16 mouse cellular contexts compared by ENCODE assay signal in the genomic region with DNA sequence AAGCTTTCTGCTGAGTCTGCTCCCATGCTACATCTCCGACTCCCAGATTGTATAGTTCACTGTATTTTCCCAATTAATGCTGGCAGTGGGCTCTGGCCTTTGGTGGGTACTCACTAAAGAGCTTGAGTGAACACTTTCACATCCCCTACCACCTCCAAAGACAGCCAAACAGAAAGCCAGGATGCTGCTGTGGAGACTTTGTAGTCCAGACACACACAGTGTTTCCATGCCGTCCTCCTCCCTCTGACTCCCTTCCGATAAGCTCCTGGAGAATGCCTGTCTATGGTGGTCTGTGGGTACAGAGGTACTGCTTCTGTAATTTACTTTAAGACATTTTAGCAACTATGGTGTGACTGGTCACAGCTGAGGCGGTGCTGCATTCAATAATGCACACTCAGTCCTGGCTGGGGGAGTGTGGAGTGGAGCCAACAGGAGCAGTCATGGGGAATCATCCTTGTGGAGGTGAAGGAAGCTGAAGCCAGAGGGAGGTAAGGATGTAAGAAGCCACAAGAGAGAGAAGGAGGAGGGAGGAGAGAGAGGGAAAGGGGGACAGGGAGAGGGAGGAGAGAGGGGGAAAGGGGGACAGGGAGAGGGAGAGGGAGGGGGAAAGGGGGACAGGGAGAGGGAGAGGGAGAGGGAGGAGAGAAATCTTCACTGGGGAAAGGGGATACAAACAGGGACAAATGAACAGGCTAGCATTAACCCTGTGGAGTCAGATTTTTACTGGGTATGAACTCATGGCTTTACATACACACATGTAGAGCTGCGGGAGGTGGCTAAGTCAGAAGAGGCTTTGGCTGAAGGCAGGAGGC. TPM values are rescaled to one million over a fixed set of nuclear protein-coding genes. Genes with fewer than 3 reads are reported as not detected.
DNase-seq lines count a peak whose midpoint lies in the region; ATAC-seq and TF ChIP-seq lines count a peak whose summit lies in the region.
"Had no signal": no experiment of that assay in that cellular context is flagged by ENCODE, and none has a peak within 500 bp of the region (broad histone marks: within the 10 kb centered on the region; RNA-seq: fewer than 3 reads in every experiment).

No protein-coding gene starts in this region.

- 87% methylated on average over 5 of the region's 5 CpGs for WGBS in kidney, embryonic 14.5 days
- 71% methylated on average over 5 of the region's 5 CpGs for WGBS in midbrain, embryonic 14.5 days
- 78% methylated on average over 5 of the region's 5 CpGs for WGBS in heart, adult 2 months

- TF ChIP-seq CTCF in Patski (IDR thresholded peaks at IDR 0.05) = no peak
- no peak for TF ChIP-seq CTCF in heart, adult 2 months (IDR thresholded peaks at IDR 0.05)

- H3K36me3 ChIP-seq in kidney, embryonic 14.5 days (ENCODE audit: control insufficient read depth, insufficient read depth, low read length) = no peaks in the 10 kb centered on the region
- H3K36me3 ChIP-seq in midbrain, embryonic 14.5 days (ENCODE audit: control insufficient read depth, insufficient read depth, low read length) = no peaks in the 10 kb centered on the region
- H3K36me3 ChIP-seq in heart, adult 2 months (ENCODE audit: control insufficient read depth, insufficient read depth, low read length) = no peaks in the 10 kb centered on the region
- H3K36me3 ChIP-seq: lung, embryonic 15.5 days had no signal

- POLR2A ChIA-PET in Patski (lab: Charles Lee) = no interaction called here

- H3K4me1 ChIP-seq in kidney, embryonic 14.5 days (ENCODE audit: control insufficient read depth, insufficient read depth, low read length) = no peaks in the 10 kb centered on the region
- H3K4me1 ChIP-seq in midbrain, embryonic 14.5 days (ENCODE audit: control insufficient read depth, insufficient read depth, low read length) = no peaks in the 10 kb centered on the region
- no peaks in the 10 kb centered on the region for H3K4me1 ChIP-seq in heart, adult 2 months (ENCODE audit: control insufficient read depth, insufficient read depth, low read length)
- H3K4me1 ChIP-seq: lung, embryonic 15.5 days had no signal

- in situ Hi-C loops in Patski (cut with MboI; ENCODE audit: low pct_unique_long_range_greater_than_20kb) = no loop called here

- CTCF ChIA-PET in Patski (lab: Charles Lee) = no interaction called here

- no peak for TF ChIP-seq POLR2A in heart, adult 2 months (IDR thresholded peaks at IDR 0.05; ENCODE audit: insufficient read depth, low read depth, low read length)

- H3K27ac ChIP-seq in kidney, embryonic 14.5 days (ENCODE audit: low read depth, low read length) = no peak overlapping the region
- H3K27ac ChIP-seq in midbrain, embryonic 14.5 days (replicated peaks; ENCODE audit: low read depth, low read length) = no peak overlapping the region
- H3K27ac ChIP-seq in heart, adult 2 months = no peak overlapping the region
- H3K27ac ChIP-seq: gastrocnemius, adult 2 months; lung, embryonic 15.5 days had no signal

- H3K9me3 ChIP-seq in kidney, embryonic 14.5 days (ENCODE audit: control insufficient read depth, low read length) = no peaks in the 10 kb centered on the region
- no peaks in the 10 kb centered on the region for H3K9me3 ChIP-seq in midbrain, embryonic 14.5 days (ENCODE audit: control insufficient read depth, low read length)
- H3K9me3 ChIP-seq: lung, embryonic 15.5 days had no signal

- no peak overlapping the region for H3K4me3 ChIP-seq in kidney, embryonic 14.5 days (ENCODE audit: low read length)
- no peak overlapping the region for H3K4me3 ChIP-seq in midbrain, embryonic 14.5 days (replicated peaks; ENCODE audit: low read depth, low read length)
- no peak overlapping the region for H3K4me3 ChIP-seq in heart, adult 2 months
- H3K4me3 ChIP-seq: erythroblast, embryonic 14.5 days; gastrocnemius, adult 2 months; lung, embryonic 15.5 days had no signal

- intact Hi-C loops in heart, adult 2 months (cut with DNase I) = no loop called here

- H3K79me2 ChIP-seq in heart, adult 2 months (replicated peaks; ENCODE audit: control insufficient read depth, insufficient read depth, low read length) = no peaks in the 10 kb centered on the region

- no peak overlapping the region for H3K9ac ChIP-seq in kidney, embryonic 14.5 days (ENCODE audit: low read depth, low read length)
- no peak overlapping the region for H3K9ac ChIP-seq in midbrain, embryonic 14.5 days (replicated peaks; ENCODE audit: low read length)
- H3K9ac ChIP-seq in heart, adult 2 months (ENCODE audit: low read depth, low read length) = no peak overlapping the region
- H3K9ac ChIP-seq: lung, embryonic 15.5 days had no signal

- H3K4me2 ChIP-seq in kidney, embryonic 14.5 days (replicated peaks; ENCODE audit: low read depth, low read length) = no peak overlapping the region
- H3K4me2 ChIP-seq in midbrain, embryonic 14.5 days (ENCODE audit: low read length) = no peak overlapping the region
- H3K4me2 ChIP-seq: lung, embryonic 15.5 days had no signal

- TF ChIP-seq EP300 in heart, adult 2 months (IDR thresholded peaks at IDR 0.05; ENCODE audit: insufficient read depth, low read depth, low read length) = no peak

- H3K27me3 ChIP-seq in kidney, embryonic 14.5 days (ENCODE audit: control insufficient read depth, insufficient read depth, low read length) = no peaks in the 10 kb centered on the region
- no peaks in the 10 kb centered on the region for H3K27me3 ChIP-seq in Patski
- no peaks in the 10 kb centered on the region for H3K27me3 ChIP-seq in midbrain, embryonic 14.5 days (ENCODE audit: control insufficient read depth, insufficient read depth, low read length)
- H3K27me3 ChIP-seq in heart, adult 2 months (ENCODE audit: control insufficient read depth, insufficient read depth, low read length) = no peaks in the 10 kb centered on the region
- H3K27me3 ChIP-seq: lung, embryonic 15.5 days had no signal

- peak; percentile 50 for ATAC-seq in kidney, embryonic 14.5 days (ENCODE audit: low FRiP score, low TSS enrichment)
- ATAC-seq in Patski = peak; percentile 44
- no peak for ATAC-seq in midbrain, embryonic 14.5 days (ENCODE audit: low FRiP score, low TSS enrichment)

- DNase-seq in kidney, postnatal 36 days = no peak
- DNase-seq in Muller cell, postnatal 12 days (ENCODE audit: inconsistent ontology term) = peak; percentile 7
- no peak for DNase-seq in Patski (ENCODE audit: low read depth, low spot score)
- peak; percentile 16 for DNase-seq in midbrain, embryonic 14.5 days
- DNase-seq in heart, adult 2 months = no peak
- DNase-seq in embryo, embryonic 11 days = no peak
- DNase-seq: cerebellum, adult 18-20 months; gastrocnemius, adult 2 months; kidney, adult 18-20 months; liver; right cerebral cortex, postnatal 14 days; thymus, adult 2 months had no signal

RNA-seq across cellular contexts. Expression of a gene that starts 32.2 kb away (rescaled TPM):
- 0.26 and 0.46 TPM in 2 replicates for polyA plus RNA-seq in kidney, embryonic 14.5 days (2014; fragmentation: Nextera tagmentation; extraction: Ambion mirVana)
- polyA plus RNA-seq in Patski (2021) = 0.04 TPM
- polyA plus RNA-seq in midbrain, embryonic 14.5 days (2014; fragmentation: Nextera tagmentation; extraction: Ambion mirVana) = 0.12 TPM in 2 replicates
- not detected for total RNA-seq in heart, adult 2 months (2021)
- 0.02 TPM in 1 of 2 replicates, not detected in the other for polyA plus RNA-seq in heart, adult 2 months (2012; rRNA removed)
- total RNA-seq: gastrocnemius, adult 2 months; heart, postnatal 25 days had no signal
- polyA plus RNA-seq: erythroblast, embryonic 14.5 days had no signal

RNA-seq across cellular contexts. Expression of a gene that starts 52.2 kb away (rescaled TPM):
- 56.4 and 60.9 TPM in 2 replicates for polyA plus RNA-seq in kidney, embryonic 14.5 days (2014; fragmentation: Nextera tagmentation; extraction: Ambion mirVana)
- polyA plus RNA-seq in Patski (2021) = 102 TPM
- 75.9 and 81.5 TPM in 2 replicates for polyA plus RNA-seq in midbrain, embryonic 14.5 days (2014; fragmentation: Nextera tagmentation; extraction: Ambion mirVana)
- 10 to 100 TPM; 38.0 to 40.4 TPM for total RNA-seq in heart, adult 2 months (2021)
- 12.4 and 18.7 TPM in 2 replicates for polyA plus RNA-seq in heart, adult 2 months (2012; rRNA removed)

Comparison
In these comparisons a context has a peak if more than half of its experiments do, and no peak if none do; other contexts are left out.
1. DNase-seq: peak in Muller cell, postnatal 12 days (single experiment) and midbrain, embryonic 14.5 days (single experiment); none in kidney, postnatal 36 days (0 of 2), Patski (single experiment), heart, adult 2 months (0 of 2) and embryo, embryonic 11 days (single experiment).